Comparison of ENCODE assay signal across 8 mouse cellular contexts in genomic region chr12:55490722-55491449, GRCm38 (mm10). TPM values are rescaled to one million over a fixed set of nuclear protein-coding genes. Genes with fewer than 3 reads are reported as not detected.
A peak's percentile ranks its signal among the peaks of the same experiment; 100 is the strongest.
DNase-seq lines count a peak whose midpoint lies in the region; ATAC-seq and TF ChIP-seq lines count a peak whose summit lies in the region.

No protein-coding gene starts in this region.

- DNase-seq in spleen, adult 2 months (ENCODE audit: low read depth in 1 of 2, low spot score in 2 of 2) = no peak
- DNase-seq in spleen, adult 12 weeks (ENCODE audit: low spot score) = no peak
- peak; percentile 63 for DNase-seq in cerebellum, adult 9-10 months
- DNase-seq in heart, adult 9 months (ENCODE audit: low spot score in 2 of 2) = peak; percentile 70 to 74
- peak; percentile 33 for DNase-seq in kidney, postnatal 0 days (ENCODE audit: low spot score)
- DNase-seq in midbrain, embryonic 10.5 days (ENCODE audit: low spot score) = no peak
- no peak for DNase-seq in embryo, embryonic 9.5 days (ENCODE audit: extremely low spot score)

- TF ChIP-seq POLR2A in spleen, adult 2 months (IDR thresholded peaks at IDR 0.05; ENCODE audit: low read depth, low read length) = no peak

- H3K9me3 ChIP-seq in kidney, postnatal 0 days (replicated peaks; ENCODE audit: low read length) = no peaks in the 10 kb centered on the region
- no peaks in the 10 kb centered on the region for H3K9me3 ChIP-seq in midbrain, embryonic 10.5 days (replicated peaks)

- H3K27me3 ChIP-seq in spleen, adult 2 months (ENCODE audit: control insufficient read depth, insufficient read depth, low read length) = no peaks in the 10 kb centered on the region
- H3K27me3 ChIP-seq in kidney, postnatal 0 days (ENCODE audit: insufficient read depth, low read length) = no peaks in the 10 kb centered on the region
- peaks cover 8% of the 10 kb centered on the region; the same call in 1 of the 2 replicates for H3K27me3 ChIP-seq in midbrain, embryonic 10.5 days (ENCODE audit: low read depth, poor library complexity, severe bottlenecking)

- peaks cover 33% of the 10 kb centered on the region for H3K36me3 ChIP-seq in spleen, adult 2 months (ENCODE audit: control insufficient read depth, insufficient read depth, low read length)
- H3K36me3 ChIP-seq in kidney, postnatal 0 days (ENCODE audit: insufficient read depth, low read length) = peaks cover 25% of the 10 kb centered on the region
- H3K36me3 ChIP-seq in midbrain, embryonic 10.5 days = peaks cover 38% of the 10 kb centered on the region

- H3K4me3 ChIP-seq in spleen, adult 2 months (ENCODE audit: extremely low read depth, insufficient read depth, insufficient read length) = peak overlapping the region; percentile 85
- peak overlapping the region; percentile 94 for H3K4me3 ChIP-seq in kidney, postnatal 0 days (replicated peaks; ENCODE audit: low read depth, low read length)
- peak overlapping the region; percentile 94 for H3K4me3 ChIP-seq in midbrain, embryonic 10.5 days

- TF ChIP-seq CTCF in spleen, adult 2 months (IDR thresholded peaks at IDR 0.05; ENCODE audit: extremely low read depth, insufficient read depth, insufficient read length, insufficient replicate concordance) = no peak
- TF ChIP-seq CTCF in kidney, postnatal 0 days (IDR thresholded peaks at IDR 0.05; ENCODE audit: low read depth) = no peak

- peaks cover 28% of the 10 kb centered on the region; the same call in 1 of the 2 replicates for H3K4me1 ChIP-seq in spleen, adult 2 months (ENCODE audit: control insufficient read depth, insufficient read depth, insufficient read length)
- peaks cover 15% of the 10 kb centered on the region for H3K4me1 ChIP-seq in kidney, postnatal 0 days (replicated peaks; ENCODE audit: insufficient read depth, low read length)
- H3K4me1 ChIP-seq in midbrain, embryonic 10.5 days = peaks cover 33% of the 10 kb centered on the region

- peak overlapping the region; percentile 82 for H3K4me2 ChIP-seq in kidney, postnatal 0 days (ENCODE audit: low read length)

- 60% methylated on average over 13 of the region's 13 CpGs for WGBS in spleen, adult 2 months
- WGBS in kidney, postnatal 0 days = 66% methylated on average over 13 of the region's 13 CpGs
- 86% methylated on average over 13 of the region's 13 CpGs for WGBS in midbrain, embryonic 10.5 days

- peak overlapping the region; percentile 99 for H3K9ac ChIP-seq in kidney, postnatal 0 days (ENCODE audit: low read depth, low read length)

- peak overlapping the region; percentile 97 for H3K27ac ChIP-seq in spleen, adult 2 months (ENCODE audit: insufficient read depth, low read length)
- H3K27ac ChIP-seq in kidney, postnatal 0 days = peak overlapping the region; percentile 100
- H3K27ac ChIP-seq in midbrain, embryonic 10.5 days (replicated peaks) = peak overlapping the region; percentile 99; the same call in 1 of the 2 replicates

- no peak for ATAC-seq in kidney, postnatal 0 days (replicated peaks; ENCODE audit: low FRiP score, low read depth)
- no peak for ATAC-seq in erythroid progenitor cell, adult 5-6 weeks (replicated peaks; ENCODE audit: low FRiP score, poor library complexity, severe bottlenecking)

RNA-seq across cellular contexts. Expression of gene Nfkbia, which starts 1.6 kb away (rescaled TPM):
- 287 and 388 TPM in 2 replicates for polyA plus RNA-seq in spleen, adult 2 months (2012; rRNA removed)
- 73.1 and 82.7 TPM in 2 replicates for polyA plus RNA-seq in kidney, postnatal 0 days (2015; fragmentation: Nextera tagmentation; extraction: Ambion mirVana)
- 39.0 and 43.8 TPM in 2 replicates for polyA plus RNA-seq in midbrain, embryonic 10.5 days (2016; fragmentation: Nextera tagmentation; extraction: Ambion mirVana)
- total RNA-seq in erythroid progenitor cell, adult 5-6 weeks (2015; ENCODE audit: low replicate concordance) = 22.6 and 25.6 TPM in 2 replicates
- total RNA-seq in erythroid progenitor cell, adult 5-6 weeks (2017; ENCODE audit: low replicate concordance) = 12.5 and 16.0 TPM in 2 replicates

Comparison
In these comparisons a context has a peak if more than half of its experiments do, and no peak if none do; other contexts are left out.
1. DNase-seq: peak in cerebellum, adult 9-10 months (single experiment), heart, adult 9 months (2 of 2) and kidney, postnatal 0 days (single experiment); none in spleen, adult 2 months (0 of 2), spleen, adult 12 weeks (single experiment), midbrain, embryonic 10.5 days (single experiment) and embryo, embryonic 9.5 days (single experiment).
2. Peak in every context shown above with its lines, with median percentiles within 50 percentile points of each other: H3K27ac ChIP-seq and H3K4me3 ChIP-seq.